Mouse (Mus musculus) forelimb bud, embryonic 11.5 days (tissue): ENCODE results near the gene Tmprss11b.

Experiments
- DNase-seq: peaks from one replicate; pipeline ENCODE4 v3.0.0-alpha.2; 2012; ENCODE audit warnings: low read depth, low spot score

The Tmprss11b gene

DNA sequence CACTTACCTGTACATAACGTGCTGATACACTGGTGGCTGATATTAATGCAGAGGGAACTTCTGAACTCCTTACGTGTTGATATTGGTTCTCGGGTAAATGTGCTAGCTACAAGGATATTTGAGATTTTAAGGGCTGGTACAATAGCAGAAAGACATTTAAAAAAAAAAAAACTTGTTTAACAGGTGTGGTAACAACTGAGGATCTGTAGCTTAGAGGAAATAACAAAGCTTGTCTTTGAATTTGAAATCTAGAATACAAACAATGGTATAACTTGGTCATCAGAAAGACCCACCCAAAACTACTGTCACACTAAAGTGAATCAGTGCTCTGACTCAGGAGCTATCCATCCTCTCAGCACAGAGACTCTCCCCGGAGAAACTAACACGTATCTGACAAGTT, at the start of gene Tmprss11b:
Gene Tmprss11b (minus strand): TSS at position 101 of the 400 bp plus-strand sequence.
- no peak for DNase-seq

DNA sequence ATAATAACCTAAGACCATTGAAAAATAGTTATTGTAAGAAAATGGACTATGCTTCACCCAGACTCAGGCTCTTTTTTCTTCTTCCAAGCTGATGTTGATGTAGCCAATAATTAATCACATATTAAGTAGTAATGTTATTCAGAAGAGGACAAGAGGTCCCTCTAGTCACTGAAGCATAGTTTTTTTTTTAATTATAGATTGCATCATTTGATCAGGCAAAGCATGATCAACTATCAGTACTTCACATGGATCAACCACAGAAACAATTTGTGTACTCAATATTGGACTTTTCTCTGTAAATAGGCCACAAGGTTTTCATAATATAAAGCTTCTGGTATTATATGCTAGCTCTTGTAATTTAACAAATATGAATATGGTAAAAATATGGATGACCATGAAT, 48.9 kb upstream of the Tmprss11b start:
- no peak for DNase-seq

DNA sequence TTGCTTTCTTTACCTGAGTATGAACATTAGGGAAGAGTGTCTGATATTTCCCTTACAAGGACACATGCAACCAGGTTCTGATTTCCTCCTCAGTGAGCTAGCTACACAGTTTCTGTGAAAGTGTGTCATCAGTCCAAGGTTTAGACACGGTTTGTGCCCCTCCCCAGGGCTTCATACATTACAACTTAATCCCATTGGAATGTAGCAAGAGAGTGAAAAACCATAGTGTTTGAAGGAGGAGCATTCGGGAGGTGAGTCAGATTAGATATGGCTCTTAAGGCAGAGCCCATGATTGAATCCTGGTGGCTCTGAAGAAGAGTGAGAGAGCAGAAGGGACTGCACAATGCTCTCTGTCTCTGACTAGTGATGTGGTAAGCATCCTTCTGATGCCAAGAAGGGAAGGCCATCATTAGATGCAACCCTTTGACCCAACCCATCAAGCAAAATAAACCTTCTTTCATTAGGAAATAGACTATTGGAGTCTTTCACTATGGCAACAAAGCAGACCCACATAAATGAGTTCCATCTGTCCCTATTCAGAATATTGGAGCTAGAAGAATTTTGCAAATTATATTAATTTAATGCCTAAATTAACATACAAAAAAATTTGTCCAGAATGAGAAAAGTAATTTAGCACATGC, 46.8 kb upstream of the Tmprss11b start:
- no peak for DNase-seq

- no peak for DNase-seq
These were observed 38.8 kb upstream of the Tmprss11b start for GRCm38 (mm10) chr5:86714967-86715366.

DNA sequence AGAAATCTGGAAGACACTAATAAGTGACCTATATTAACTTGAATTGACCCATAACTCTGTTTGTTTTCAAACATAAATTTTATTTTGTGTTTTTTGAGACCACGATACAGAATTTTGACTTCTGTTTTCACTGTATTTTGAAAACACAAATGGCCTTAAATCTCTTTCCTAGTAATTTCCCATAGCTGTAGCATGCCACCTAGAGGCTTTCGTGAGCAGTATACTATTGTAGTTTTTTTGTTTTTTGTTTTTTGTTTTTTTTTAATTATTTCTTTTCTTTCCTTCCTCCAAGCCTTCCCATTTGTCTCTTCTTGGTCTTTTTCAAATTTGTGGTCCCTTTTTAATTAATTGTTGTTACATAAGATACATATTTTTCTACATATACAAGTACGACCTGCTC, 28.8 kb upstream of the Tmprss11b start:
- DNase-seq = no peak

DNA sequence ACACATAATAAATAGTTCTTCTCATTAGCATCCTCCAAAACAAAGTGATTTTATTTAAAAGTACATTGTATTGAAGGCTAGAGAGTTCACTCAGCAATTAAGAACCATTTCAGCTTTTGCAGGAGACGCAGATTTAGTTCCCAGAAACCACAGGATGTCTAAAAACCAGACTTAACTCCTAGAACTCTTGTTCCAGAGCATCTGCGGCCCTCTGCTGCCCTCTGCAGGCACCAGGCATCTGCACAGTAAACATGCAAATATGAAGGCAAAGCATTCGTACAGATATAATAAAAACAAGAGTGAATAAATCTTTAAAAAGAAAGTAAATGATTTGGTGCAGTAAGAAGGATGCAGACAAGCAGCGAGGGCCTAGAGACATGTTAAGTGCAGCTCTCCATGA, 8.5 kb upstream of the Tmprss11b start:
- DNase-seq = peak; percentile 46

DNA sequence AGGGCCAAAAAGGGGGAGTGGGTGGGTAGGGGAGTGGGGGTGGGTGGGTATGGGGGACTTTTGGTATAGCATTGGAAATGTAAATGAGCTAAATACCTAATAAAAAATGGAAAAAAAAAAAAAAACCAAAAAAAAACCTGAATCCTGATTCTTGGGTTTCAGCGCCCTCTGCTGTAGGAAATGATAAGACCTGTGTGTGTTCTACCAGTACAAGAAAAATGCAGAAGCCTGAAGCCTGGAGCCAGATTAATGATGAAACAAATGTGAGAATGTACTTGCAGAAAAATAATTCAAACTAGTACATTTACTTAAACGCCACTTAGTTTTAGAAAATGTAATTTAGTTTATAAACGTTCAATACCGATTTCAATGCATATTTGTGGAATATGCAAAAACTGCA, 27.0 kb downstream of the Tmprss11b start:
- DNase-seq = peak; percentile 17

GRCm38 (mm10) chr5:86640795-86641194, 35.4 kb downstream of the Tmprss11b start:
- no peak for DNase-seq

DNA sequence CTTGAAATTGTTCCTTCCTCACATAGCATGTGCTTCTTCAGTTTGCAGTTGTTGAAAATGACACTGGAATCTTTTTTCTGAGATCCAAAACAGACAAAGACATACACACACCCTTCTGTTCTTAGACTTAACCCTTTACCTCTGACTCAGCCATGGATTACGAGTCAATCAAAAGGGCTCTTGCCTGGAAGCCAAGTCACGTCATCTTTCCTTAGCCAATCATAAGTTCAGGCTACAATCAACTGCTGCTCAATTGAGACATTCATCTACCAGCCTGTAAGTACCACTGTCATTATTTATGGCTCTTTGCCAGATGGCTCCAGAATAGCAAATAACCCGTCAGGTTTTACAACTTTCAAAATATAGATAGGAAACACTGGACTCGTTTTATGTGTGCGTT, 43.8 kb downstream of the Tmprss11b start, which contains the start of gene Tmprss11f:
Gene Tmprss11f (minus strand): TSS at position 101 of the 400 bp plus-strand sequence.
- DNase-seq = no peak

DNA sequence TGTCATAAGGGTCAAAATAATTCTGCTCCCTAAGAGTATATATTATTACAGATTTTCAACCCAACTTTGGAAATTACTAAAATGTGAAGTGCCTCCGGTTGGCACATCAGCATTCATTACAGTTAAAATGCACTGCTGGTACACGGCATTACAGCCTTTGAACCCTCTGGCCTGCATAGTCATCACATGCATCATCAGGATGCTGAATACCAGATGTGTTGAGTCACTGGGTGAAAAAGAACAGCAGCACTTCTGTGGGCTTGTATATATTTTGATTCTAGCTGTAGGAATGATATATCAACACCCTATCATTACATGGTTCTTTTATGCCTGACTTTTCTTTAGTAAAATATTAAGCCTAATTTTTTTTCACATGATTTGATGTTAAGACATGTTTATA, 45.5 kb downstream of the Tmprss11b start:
- DNase-seq = no peak

GRCm38 (mm10) chr5:86621778-86622177, 54.4 kb downstream of the Tmprss11b start:
- DNase-seq = no peak
